Mouse (Mus musculus) lung, postnatal 10 days (tissue): Measurements from ENCODE around the gene Sema3f.

ENCODE experiments used
- DNase-seq: peaks from one replicate; pipeline ENCODE4 v3.0.0; 2021

Gene Sema3f

GRCm38 (mm10) chr9:107631861-107632260 is 78.4 kb downstream of the Sema3f start:
- no peak for DNase-seq
